Mouse (Mus musculus): ENCODE results near the gene Pkd1.

DNA sequence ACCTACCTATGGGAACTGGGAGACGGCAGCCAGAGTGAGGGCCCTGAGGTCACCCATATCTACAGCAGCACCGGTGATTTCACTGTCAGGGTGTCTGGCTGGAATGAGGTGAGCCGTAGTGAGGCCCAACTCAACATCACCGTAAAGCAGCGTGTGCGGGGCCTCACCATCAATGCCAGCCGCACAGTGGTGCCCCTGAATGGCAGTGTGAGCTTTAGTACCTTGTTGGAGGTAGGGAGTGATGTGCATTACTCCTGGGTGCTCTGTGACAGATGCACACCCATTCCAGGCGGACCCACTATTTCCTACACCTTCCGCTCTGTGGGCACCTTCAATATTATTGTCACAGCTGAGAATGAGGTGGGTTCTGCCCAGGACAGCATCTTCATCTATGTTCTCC lies 24.2 kb downstream of the Pkd1 start:
- no peak for TF ChIP-seq CTCF (IDR thresholded peaks at IDR 0.05; ENCODE audit: extremely low read depth, insufficient read depth, low read length)
- TF ChIP-seq POLR2A (IDR thresholded peaks at IDR 0.05; ENCODE audit: extremely low read depth, insufficient read depth, low read length): no peak

Measured in cortical plate, adult 2 months (tissue).